Mouse (Mus musculus): Measurements from ENCODE around the gene Gm813. TPM values are rescaled to one million over a fixed set of nuclear protein-coding genes. Genes with fewer than 3 reads are reported as not detected.

Gene Gm813
- not detected for polyA plus RNA-seq (2017; shearing (Covaris generic))

DNA sequence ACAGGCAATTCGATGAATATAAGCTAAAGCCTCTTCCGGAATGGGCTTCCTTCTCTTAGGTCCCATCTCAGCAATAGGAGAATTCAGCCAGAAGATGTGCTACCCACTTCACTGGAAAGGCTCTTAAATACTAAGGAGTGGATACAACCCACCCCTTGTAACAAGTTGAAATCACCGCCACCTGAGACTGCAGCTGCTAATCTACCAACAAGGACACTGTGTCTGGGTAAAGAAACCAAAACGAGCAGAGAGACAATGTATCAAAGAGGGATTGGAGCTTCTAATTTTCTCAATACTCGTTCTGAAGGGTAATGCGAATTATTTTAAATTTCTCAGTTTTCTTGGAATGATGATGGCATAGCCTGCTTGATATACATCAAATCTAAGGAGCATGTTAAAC is at the start of gene Gm813:
Gm813 (minus strand) TSS at position 101 of the 400 bp plus-strand sequence.

GRCm38 (mm10) chr16:58638689-58639175 is 22.0 kb upstream of the Gm813 start, which contains the start of gene E330017A01Rik:
TSS of gene E330017A01Rik (minus strand) at chr16:58638739.

Other genes starting within 250 kb of the Gm813 start
- 0.22 TPM for gene Dcbld2, start 208.5 kb downstream of the Gm813 start, polyA plus RNA-seq (2017; shearing (Covaris generic))
- 7.1 TPM for gene St3gal6, start 92.7 kb downstream of the Gm813 start, polyA plus RNA-seq (2017; shearing (Covaris generic))
- gene E330017A01Rik, start 21.8 kb upstream of the Gm813 start, polyA plus RNA-seq (2017; shearing (Covaris generic)) = not detected
- 26.9 TPM for gene Cpox, start 53.3 kb upstream of the Gm813 start, polyA plus RNA-seq (2017; shearing (Covaris generic))
- 18.7 TPM for gene Gpr15, start 102.1 kb upstream of the Gm813 start, polyA plus RNA-seq (2017; shearing (Covaris generic))
- gene Cldnd1, start 110.9 kb upstream of the Gm813 start, polyA plus RNA-seq (2017; shearing (Covaris generic)) = 128 TPM
- gene Olfr172, start 146.2 kb upstream of the Gm813 start, polyA plus RNA-seq (2017; shearing (Covaris generic)) = not detected
- gene Olfr173, start 183.3 kb upstream of the Gm813 start, polyA plus RNA-seq (2017; shearing (Covaris generic)) = 1.9 TPM
- gene Olfr175-ps1, start 209.8 kb upstream of the Gm813 start, polyA plus RNA-seq (2017; shearing (Covaris generic)) = not detected

Measured in activated CD4-positive, CD25-positive, alpha-beta regulatory T cell, adult 9 weeks (primary cell).